Mouse (Mus musculus): ENCODE data around the gene Nfib. TPM values are rescaled to one million over a fixed set of nuclear protein-coding genes. Genes with fewer than 3 reads are reported as not detected.

Gene Nfib
- polyA plus RNA-seq, 1 experiment from 2014 or later = 13.3 TPM

GRCm38 (mm10) chr4:82283536-82283935 lies 422.0 kb downstream of the Nfib start:
- H3K4me1 ChIP-seq (replicated peaks; ENCODE audit: insufficient read depth, low read length) = no peaks in the 10 kb centered on the region
- H3K27me3 ChIP-seq (ENCODE audit: insufficient read depth, low read length) = no peaks in the 10 kb centered on the region
- H3K4me2 ChIP-seq (ENCODE audit: low read length) = no peak overlapping the region
- no peaks in the 10 kb centered on the region for H3K36me3 ChIP-seq (ENCODE audit: insufficient read depth, low read length)
- DNase-seq (ENCODE audit: low spot score) = no peak
- no peak for TF ChIP-seq CTCF (IDR thresholded peaks at IDR 0.05; ENCODE audit: low read depth)
- ATAC-seq (replicated peaks; ENCODE audit: low FRiP score, low read depth) = no peak; the same call in 1 of the 2 replicates
- H3K27ac ChIP-seq = no peak overlapping the region
- H3K9ac ChIP-seq (ENCODE audit: low read depth, low read length) = no peak overlapping the region
- no peak overlapping the region for H3K4me3 ChIP-seq (replicated peaks; ENCODE audit: low read depth, low read length)
- H3K9me3 ChIP-seq (replicated peaks; ENCODE audit: low read length) = no peaks in the 10 kb centered on the region
- WGBS = 69% methylated on average over 6 of the region's 6 CpGs

- 33% methylated on average over 2 of the region's 2 CpGs for WGBS
- ATAC-seq (replicated peaks; ENCODE audit: low FRiP score, low read depth) = no peak
- Histone ChIP-seq H3K9me3 (replicated peaks; ENCODE audit: low read length) (no peaks in the 10 kb centered on the region), H3K4me2 (ENCODE audit: low read length) (no peak overlapping the region), H3K27ac (no peak overlapping the region), H3K4me3 (replicated peaks; ENCODE audit: low read depth, low read length) (no peak overlapping the region), H3K36me3 (ENCODE audit: insufficient read depth, low read length) (no peaks in the 10 kb centered on the region), H3K9ac (ENCODE audit: low read depth, low read length) (no peak overlapping the region), H3K27me3 (ENCODE audit: insufficient read depth, low read length) (no peaks in the 10 kb centered on the region), H3K4me1 (replicated peaks; ENCODE audit: insufficient read depth, low read length) (no peaks in the 10 kb centered on the region)
- TF ChIP-seq CTCF (IDR thresholded peaks at IDR 0.05; ENCODE audit: low read depth) = no peak
- peak; percentile 73 for DNase-seq (ENCODE audit: low spot score)
Measured at GRCm38 (mm10) chr4:82275996-82276395, 429.6 kb downstream of the Nfib start.

- H3K4me2 ChIP-seq (ENCODE audit: low read length) = no peak overlapping the region
- no peak overlapping the region for H3K4me3 ChIP-seq (replicated peaks; ENCODE audit: low read depth, low read length)
- H3K9me3 ChIP-seq (replicated peaks; ENCODE audit: low read length) = no peaks in the 10 kb centered on the region
- H3K9ac ChIP-seq (ENCODE audit: low read depth, low read length) = no peak overlapping the region
- no peaks in the 10 kb centered on the region for H3K36me3 ChIP-seq (ENCODE audit: insufficient read depth, low read length)
- no peak overlapping the region for H3K27ac ChIP-seq
- no peaks in the 10 kb centered on the region for H3K27me3 ChIP-seq (ENCODE audit: insufficient read depth, low read length)
- TF ChIP-seq CTCF (IDR thresholded peaks at IDR 0.05; ENCODE audit: low read depth) = no peak
- ATAC-seq (replicated peaks; ENCODE audit: low FRiP score, low read depth) (no peak), DNase-seq (ENCODE audit: low spot score) (no peak)
- WGBS = 76% methylated on average over 4 of the region's 4 CpGs
- no peaks in the 10 kb centered on the region for H3K4me1 ChIP-seq (replicated peaks; ENCODE audit: insufficient read depth, low read length)
Measured at GRCm38 (mm10) chr4:82273049-82273754, 432.3 kb downstream of the Nfib start.

GRCm38 (mm10) chr4:82272099-82272498 lies 433.5 kb downstream of the Nfib start:
- H3K9ac ChIP-seq (ENCODE audit: low read depth, low read length) = no peak overlapping the region
- H3K27ac ChIP-seq = no peak overlapping the region
- no peaks in the 10 kb centered on the region for H3K4me1 ChIP-seq (replicated peaks; ENCODE audit: insufficient read depth, low read length)
- ATAC-seq (replicated peaks; ENCODE audit: low FRiP score, low read depth) (no peak), DNase-seq (ENCODE audit: low spot score) (no peak)
- H3K9me3 ChIP-seq (replicated peaks; ENCODE audit: low read length) = no peaks in the 10 kb centered on the region
- no peak overlapping the region for H3K4me3 ChIP-seq (replicated peaks; ENCODE audit: low read depth, low read length)
- no peak for TF ChIP-seq CTCF (IDR thresholded peaks at IDR 0.05; ENCODE audit: low read depth)
- H3K4me2 ChIP-seq (ENCODE audit: low read length) = no peak overlapping the region
- WGBS = 78% methylated on average over 4 of the region's 4 CpGs
- H3K36me3 ChIP-seq (ENCODE audit: insufficient read depth, low read length) = no peaks in the 10 kb centered on the region
- H3K27me3 ChIP-seq (ENCODE audit: insufficient read depth, low read length) = no peaks in the 10 kb centered on the region

GRCm38 (mm10) chr4:82271547-82271946 lies 434.0 kb downstream of the Nfib start:
- H3K4me2 ChIP-seq (ENCODE audit: low read length) = no peak overlapping the region
- no peak for ATAC-seq (replicated peaks; ENCODE audit: low FRiP score, low read depth)
- H3K36me3 ChIP-seq (ENCODE audit: insufficient read depth, low read length) = no peaks in the 10 kb centered on the region
- H3K4me1 ChIP-seq (replicated peaks; ENCODE audit: insufficient read depth, low read length) = peaks cover under 1% of the 10 kb centered on the region; the same call in 1 of the 2 replicates
- no peak for TF ChIP-seq CTCF (IDR thresholded peaks at IDR 0.05; ENCODE audit: low read depth)
- H3K9ac ChIP-seq (ENCODE audit: low read depth, low read length) = no peak overlapping the region
- no peak for DNase-seq (ENCODE audit: low spot score)
- 78% methylated on average over 3 of the region's 3 CpGs for WGBS
- H3K4me3 ChIP-seq (replicated peaks; ENCODE audit: low read depth, low read length) = no peak overlapping the region
- H3K9me3 ChIP-seq (replicated peaks; ENCODE audit: low read length) = no peaks in the 10 kb centered on the region
- H3K27ac ChIP-seq = no peak overlapping the region
- H3K27me3 ChIP-seq (ENCODE audit: insufficient read depth, low read length) = no peaks in the 10 kb centered on the region

- no peak for DNase-seq (ENCODE audit: low spot score)
- H3K36me3 ChIP-seq (ENCODE audit: insufficient read depth, low read length) = no peaks in the 10 kb centered on the region
- 35% methylated on average over 14 of the region's 14 CpGs for WGBS
Measured at GRCm38 (mm10) chr4:82267832-82268778, 437.4 kb downstream of the Nfib start.

More at GRCm38 (mm10) chr4:82267832-82268778, 437.4 kb downstream of the Nfib start:
- Histone ChIP-seq H3K27me3 (ENCODE audit: insufficient read depth, low read length) (no peaks in the 10 kb centered on the region), H3K4me2 (ENCODE audit: low read length) (no peak overlapping the region), H3K9me3 (replicated peaks; ENCODE audit: low read length) (no peaks in the 10 kb centered on the region), H3K4me3 (replicated peaks; ENCODE audit: low read depth, low read length) (no peak overlapping the region), H3K9ac (ENCODE audit: low read depth, low read length) (no peak overlapping the region), H3K27ac (no peak overlapping the region), H3K4me1 (replicated peaks; ENCODE audit: insufficient read depth, low read length) (peaks cover 6% of the 10 kb centered on the region)
- no peak for TF ChIP-seq CTCF (IDR thresholded peaks at IDR 0.05; ENCODE audit: low read depth)
- ATAC-seq (replicated peaks; ENCODE audit: low FRiP score, low read depth) = no peak

Data from kidney, postnatal 0 days (tissue).